Mouse (Mus musculus): Measurements from ENCODE around the gene Gmeb2. TPM values are rescaled to one million over a fixed set of nuclear protein-coding genes. Genes with fewer than 3 reads are reported as not detected.

Gmeb2 gene
- polyA plus RNA-seq, 1 experiment, result 60.8 TPM

GRCm38 (mm10) chr2:181266839-181267238 is 21.0 kb downstream of the Gmeb2 start:
- Histone ChIP-seq H3K4me1 (replicated peaks; ENCODE audit: control insufficient read depth, insufficient read depth, low read length) (no peaks in the 10 kb centered on the region), H3K27me3 (ENCODE audit: control insufficient read depth, insufficient read depth, low read length) (no peaks in the 10 kb centered on the region), H3K36me3 (ENCODE audit: control insufficient read depth, insufficient read depth, low read length) (peaks cover 73% of the 10 kb centered on the region), H3K27ac (ENCODE audit: control insufficient read depth, insufficient read depth, low read length) (no peak overlapping the region), H3K4me3 (ENCODE audit: control insufficient read depth, insufficient read depth, low read length) (no peak overlapping the region)
- no peak for DNase-seq
- no peak for TF ChIP-seq POLR2A (IDR thresholded peaks at IDR 0.05; ENCODE audit: control insufficient read depth, extremely low read depth, insufficient read depth, low read length, poor library complexity)
- no peak for TF ChIP-seq CTCF (IDR thresholded peaks at IDR 0.05; ENCODE audit: borderline replicate concordance, control insufficient read depth, extremely low read depth, insufficient read depth, low read length, poor library complexity)
- 98% methylated on average over 2 of the region's 2 CpGs for WGBS

- Histone ChIP-seq H3K4me3 (ENCODE audit: control insufficient read depth, insufficient read depth, low read length) (no peak overlapping the region), H3K27me3 (ENCODE audit: control insufficient read depth, insufficient read depth, low read length) (no peaks in the 10 kb centered on the region), H3K36me3 (ENCODE audit: control insufficient read depth, insufficient read depth, low read length) (peaks cover 38% of the 10 kb centered on the region), H3K4me1 (replicated peaks; ENCODE audit: control insufficient read depth, insufficient read depth, low read length) (no peaks in the 10 kb centered on the region), H3K27ac (ENCODE audit: control insufficient read depth, insufficient read depth, low read length) (no peak overlapping the region)
- WGBS, result 92% methylated on average over 1 of the region's 1 CpGs
- no peak for DNase-seq
- TF ChIP-seq POLR2A (IDR thresholded peaks at IDR 0.05; ENCODE audit: control insufficient read depth, extremely low read depth, insufficient read depth, low read length, poor library complexity) (no peak), CTCF (IDR thresholded peaks at IDR 0.05; ENCODE audit: borderline replicate concordance, control insufficient read depth, extremely low read depth, insufficient read depth, low read length, poor library complexity) (no peak)
Measured at GRCm38 (mm10) chr2:181253248-181253647, 34.6 kb downstream of the Gmeb2 start.

GRCm38 (mm10) chr2:181251841-181252240 is 36.0 kb downstream of the Gmeb2 start:
- TF ChIP-seq CTCF (IDR thresholded peaks at IDR 0.05; ENCODE audit: borderline replicate concordance, control insufficient read depth, extremely low read depth, insufficient read depth, low read length, poor library complexity) (no peak), POLR2A (IDR thresholded peaks at IDR 0.05; ENCODE audit: control insufficient read depth, extremely low read depth, insufficient read depth, low read length, poor library complexity) (no peak)
- no peaks in the 10 kb centered on the region for H3K27me3 ChIP-seq (ENCODE audit: control insufficient read depth, insufficient read depth, low read length)
- no peak for DNase-seq
- H3K4me1 ChIP-seq (replicated peaks; ENCODE audit: control insufficient read depth, insufficient read depth, low read length), result no peaks in the 10 kb centered on the region
- no peak overlapping the region for H3K27ac ChIP-seq (ENCODE audit: control insufficient read depth, insufficient read depth, low read length)
- 97% methylated on average over 1 of the region's 1 CpGs for WGBS
- H3K36me3 ChIP-seq (ENCODE audit: control insufficient read depth, insufficient read depth, low read length), result peaks cover 35% of the 10 kb centered on the region
- no peak overlapping the region for H3K4me3 ChIP-seq (ENCODE audit: control insufficient read depth, insufficient read depth, low read length)

DNA sequence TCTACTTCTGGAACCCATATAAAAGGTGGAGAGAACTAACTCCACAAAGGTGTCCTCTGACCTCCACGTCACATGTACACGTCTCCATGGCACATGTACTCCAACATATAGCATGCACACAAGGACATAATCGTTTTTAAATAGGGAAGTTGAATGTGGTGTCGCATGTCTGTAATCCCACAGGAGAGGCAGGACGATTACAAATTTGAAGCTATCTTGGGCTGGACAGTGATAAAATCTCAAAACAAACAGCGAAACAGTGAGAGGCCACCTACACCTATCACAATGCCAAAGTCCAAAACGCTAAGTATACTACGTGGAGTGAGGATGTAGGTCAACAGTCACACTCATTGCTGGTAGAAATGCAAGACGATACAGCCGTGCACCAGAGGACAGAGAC is 38.6 kb downstream of the Gmeb2 start:
- Histone ChIP-seq H3K36me3 (ENCODE audit: control insufficient read depth, insufficient read depth, low read length) (peaks cover 15% of the 10 kb centered on the region), H3K4me1 (replicated peaks; ENCODE audit: control insufficient read depth, insufficient read depth, low read length) (no peaks in the 10 kb centered on the region), H3K27me3 (ENCODE audit: control insufficient read depth, insufficient read depth, low read length) (no peaks in the 10 kb centered on the region), H3K27ac (ENCODE audit: control insufficient read depth, insufficient read depth, low read length) (no peak overlapping the region), H3K4me3 (ENCODE audit: control insufficient read depth, insufficient read depth, low read length) (no peak overlapping the region)
- DNase-seq, result no peak
- no peak for TF ChIP-seq POLR2A (IDR thresholded peaks at IDR 0.05; ENCODE audit: control insufficient read depth, extremely low read depth, insufficient read depth, low read length, poor library complexity)
- TF ChIP-seq CTCF (IDR thresholded peaks at IDR 0.05; ENCODE audit: borderline replicate concordance, control insufficient read depth, extremely low read depth, insufficient read depth, low read length, poor library complexity), result no peak
- 88% methylated on average over 10 of the region's 10 CpGs for WGBS

GRCm38 (mm10) chr2:181245031-181245430 is 42.8 kb downstream of the Gmeb2 start:
- 88% methylated on average over 2 of the region's 2 CpGs for WGBS
- DNase-seq, result no peak
- no peak overlapping the region for H3K4me3 ChIP-seq (ENCODE audit: control insufficient read depth, insufficient read depth, low read length)
- TF ChIP-seq POLR2A (IDR thresholded peaks at IDR 0.05; ENCODE audit: control insufficient read depth, extremely low read depth, insufficient read depth, low read length, poor library complexity), result no peak
- no peak for TF ChIP-seq CTCF (IDR thresholded peaks at IDR 0.05; ENCODE audit: borderline replicate concordance, control insufficient read depth, extremely low read depth, insufficient read depth, low read length, poor library complexity)
- no peak overlapping the region for H3K27ac ChIP-seq (ENCODE audit: control insufficient read depth, insufficient read depth, low read length)
- peaks cover 21% of the 10 kb centered on the region for H3K4me1 ChIP-seq (replicated peaks; ENCODE audit: control insufficient read depth, insufficient read depth, low read length)
- H3K36me3 ChIP-seq (ENCODE audit: control insufficient read depth, insufficient read depth, low read length), result peaks cover 3% of the 10 kb centered on the region; the same call in 1 of the 2 replicates
- H3K27me3 ChIP-seq (ENCODE audit: control insufficient read depth, insufficient read depth, low read length), result no peaks in the 10 kb centered on the region

DNA sequence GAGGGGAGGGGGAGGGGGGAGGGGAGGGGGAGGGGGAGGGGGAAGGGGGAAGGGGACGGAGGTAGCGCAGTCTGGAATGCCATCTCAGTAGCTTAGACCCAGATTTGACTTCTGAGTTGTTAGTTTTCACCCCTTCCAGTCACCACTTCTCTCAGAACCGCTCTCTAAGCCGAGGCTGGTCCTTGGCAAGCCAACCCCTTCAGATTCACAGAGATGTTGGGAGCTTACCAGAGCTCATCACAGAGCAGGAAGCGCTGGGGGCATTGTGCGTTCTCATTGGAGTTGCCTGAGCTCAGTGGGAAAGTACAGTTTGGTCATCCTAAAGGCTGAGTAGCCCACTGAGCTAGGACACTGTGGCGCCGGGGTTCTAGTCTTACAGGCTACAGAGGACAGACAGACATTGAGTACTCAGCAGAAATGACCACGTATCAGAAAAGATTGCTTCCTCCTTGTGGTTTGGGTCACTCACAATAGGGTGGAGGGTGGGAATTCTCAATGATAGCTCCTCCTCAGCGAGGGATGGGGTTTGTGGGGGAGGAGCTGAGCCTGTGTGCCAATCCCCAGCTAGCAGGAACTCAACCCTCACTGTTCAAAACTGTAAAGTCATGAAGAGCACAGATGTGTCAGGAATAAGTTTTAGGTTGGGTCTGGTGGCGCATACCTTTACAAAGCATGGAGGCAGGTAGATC is 44.0 kb downstream of the Gmeb2 start:
- Histone ChIP-seq H3K27ac (ENCODE audit: control insufficient read depth, insufficient read depth, low read length) (no peak overlapping the region), H3K4me1 (replicated peaks; ENCODE audit: control insufficient read depth, insufficient read depth, low read length) (peaks cover 31% of the 10 kb centered on the region), H3K4me3 (ENCODE audit: control insufficient read depth, insufficient read depth, low read length) (no peak overlapping the region), H3K36me3 (ENCODE audit: control insufficient read depth, insufficient read depth, low read length) (peaks cover 5% of the 10 kb centered on the region; the same call in 1 of the 2 replicates), H3K27me3 (ENCODE audit: control insufficient read depth, insufficient read depth, low read length) (no peaks in the 10 kb centered on the region)
- no peak for TF ChIP-seq POLR2A (IDR thresholded peaks at IDR 0.05; ENCODE audit: control insufficient read depth, extremely low read depth, insufficient read depth, low read length, poor library complexity)
- no peak for TF ChIP-seq CTCF (IDR thresholded peaks at IDR 0.05; ENCODE audit: borderline replicate concordance, control insufficient read depth, extremely low read depth, insufficient read depth, low read length, poor library complexity)
- DNase-seq, result no peak
- 12% methylated on average over 11 of the region's 11 CpGs for WGBS

- Histone ChIP-seq H3K4me3 (ENCODE audit: control insufficient read depth, insufficient read depth, low read length) (no peak overlapping the region), H3K36me3 (ENCODE audit: control insufficient read depth, insufficient read depth, low read length) (peaks cover 16% of the 10 kb centered on the region), H3K27me3 (ENCODE audit: control insufficient read depth, insufficient read depth, low read length) (no peaks in the 10 kb centered on the region), H3K27ac (ENCODE audit: control insufficient read depth, insufficient read depth, low read length) (no peak overlapping the region), H3K4me1 (replicated peaks; ENCODE audit: control insufficient read depth, insufficient read depth, low read length) (peaks cover 31% of the 10 kb centered on the region)
- DNase-seq, result no peak
- WGBS, result 64% methylated on average over 3 of the region's 3 CpGs
- TF ChIP-seq CTCF (IDR thresholded peaks at IDR 0.05; ENCODE audit: borderline replicate concordance, control insufficient read depth, extremely low read depth, insufficient read depth, low read length, poor library complexity) (no peak), POLR2A (IDR thresholded peaks at IDR 0.05; ENCODE audit: control insufficient read depth, extremely low read depth, insufficient read depth, low read length, poor library complexity) (no peak)
Measured at GRCm38 (mm10) chr2:181242314-181242665, 45.5 kb downstream of the Gmeb2 start.
